Mouse (Mus musculus): Measurements from ENCODE around the gene Palm.

DNA sequence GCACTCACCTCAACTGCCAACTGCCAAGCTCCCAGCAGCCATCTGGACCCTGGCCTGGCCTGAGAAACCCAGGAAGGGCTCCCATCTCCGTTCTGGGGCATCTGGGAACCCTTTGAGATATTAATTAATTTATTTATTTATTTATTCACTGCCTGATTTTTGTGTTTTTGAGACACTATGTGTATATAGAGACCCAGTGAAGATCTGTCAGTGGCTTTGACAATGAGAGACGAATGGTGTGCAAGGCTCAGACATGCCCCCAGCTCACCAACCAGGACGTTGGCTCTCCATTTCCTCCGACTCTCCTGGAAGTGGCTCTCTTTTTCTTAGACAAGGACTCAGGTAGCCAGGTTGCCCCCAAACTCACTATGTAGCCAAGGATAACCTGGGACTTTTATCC, 2.5 kb upstream of the Palm start, which contains the start of gene Prss57:
- TF ChIP-seq CTCF (IDR thresholded peaks at IDR 0.05; ENCODE audit: extremely low read depth, insufficient read depth, insufficient read length, insufficient replicate concordance), result no peak
- no peak for TF ChIP-seq POLR2A (IDR thresholded peaks at IDR 0.05; ENCODE audit: low read depth, low read length)
